In the genomic region with DNA sequence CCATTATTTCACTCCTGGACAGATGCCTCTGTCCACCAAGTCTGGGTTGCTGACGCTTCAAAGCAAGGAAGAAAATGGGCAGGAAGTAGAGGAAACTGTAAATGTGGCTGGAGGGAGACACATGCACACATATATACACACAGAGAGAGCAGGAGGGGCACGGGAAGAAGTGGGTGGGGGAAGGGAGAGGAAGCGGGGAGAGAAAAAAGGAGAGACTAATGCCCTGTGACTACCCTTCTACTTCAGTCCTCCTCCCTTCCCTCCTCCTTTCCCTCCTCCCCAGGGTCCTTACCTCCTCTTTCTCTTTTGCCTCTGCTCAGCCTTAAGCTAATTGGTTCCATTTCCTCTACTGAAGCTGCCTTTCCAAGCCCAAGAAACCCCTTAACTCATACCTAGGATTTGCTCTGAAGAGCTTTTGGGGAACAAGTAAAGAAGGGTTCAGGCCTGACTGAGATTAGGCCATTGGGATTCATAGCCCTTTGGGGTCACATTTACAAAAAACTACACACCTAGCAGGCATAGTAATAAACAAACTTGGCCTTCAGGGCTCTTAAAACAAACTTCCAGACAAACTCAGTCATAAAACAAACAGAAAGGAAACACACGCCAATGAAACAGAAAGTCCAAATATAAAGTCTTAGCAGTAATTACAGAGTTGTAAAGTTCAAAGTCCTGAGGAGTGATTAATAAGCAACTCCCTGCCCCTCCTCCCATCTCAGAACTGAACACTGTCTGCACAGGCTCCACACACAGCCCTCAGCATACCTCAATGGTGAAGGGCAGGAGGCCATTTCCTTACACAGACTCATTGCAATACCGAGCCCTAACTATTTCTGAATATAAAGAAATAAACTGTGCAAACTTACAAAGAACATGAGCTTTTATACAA, we compare ENCODE assay signal across 14 mouse cellular contexts. TPM values are rescaled to one million over a fixed set of nuclear protein-coding genes. Genes with fewer than 3 reads are reported as not detected.
DNase-seq lines count a peak whose midpoint lies in the region; ATAC-seq lines count a peak whose summit lies in the region.
"Had no signal": no experiment of that assay in that cellular context is flagged by ENCODE, and none has a peak within 500 bp of the region (broad histone marks: within the 10 kb centered on the region; RNA-seq: fewer than 3 reads in every experiment).

No protein-coding gene starts in this region.

- H3K36me3 ChIP-seq in limb, embryonic 11.5 days (ENCODE audit: control insufficient read depth, insufficient read depth, low read length): no peaks in the 10 kb centered on the region
- H3K36me3 ChIP-seq: G1E; neural tube, embryonic 13.5 days had no signal

- WGBS in limb, embryonic 11.5 days: 13% methylated on average over 5 of the region's 5 CpGs

- H3K4me2 ChIP-seq in limb, embryonic 11.5 days (ENCODE audit: low read depth, severe bottlenecking): no peak overlapping the region
- H3K4me2 ChIP-seq: hindbrain, embryonic 14.5 days; neural tube, embryonic 13.5 days had no signal

- peak; percentile 33 for DNase-seq in embryo, embryonic 11 days
- no peak for DNase-seq in embryo, embryonic 9.5 days (ENCODE audit: extremely low spot score)
- DNase-seq in embryo, embryonic 11.5 days (ENCODE audit: low read depth, low spot score): peak; percentile 22
- DNase-seq in kidney, adult 18-20 months: peak; percentile 41
- peak; percentile 64 for DNase-seq in limb, embryonic 11.5 days (ENCODE audit: low spot score)
- no peak for DNase-seq in cerebellum, postnatal 25 days
- DNase-seq in gastrocnemius, postnatal 36 days: no peak
- no peak for DNase-seq in ovary, postnatal 10 days (ENCODE audit: low spot score)
- DNase-seq: cerebellum, adult 11 months had no signal

- H3K27ac ChIP-seq in limb, embryonic 11.5 days (replicated peaks; ENCODE audit: low read depth, low read length): peak overlapping the region; percentile 75
- H3K27ac ChIP-seq: hindbrain, embryonic 14.5 days; left cerebral cortex, adult 2 months; neural tube, embryonic 13.5 days had no signal

- no peaks in the 10 kb centered on the region for H3K27me3 ChIP-seq in limb, embryonic 11.5 days (ENCODE audit: control insufficient read depth, insufficient read depth, low read length)
- H3K27me3 ChIP-seq: neural tube, embryonic 13.5 days had no signal

- no peaks in the 10 kb centered on the region for H3K9me3 ChIP-seq in limb, embryonic 11.5 days (ENCODE audit: control insufficient read depth, low read length)
- H3K9me3 ChIP-seq: G1E; neural tube, embryonic 13.5 days had no signal

- H3K9ac ChIP-seq in limb, embryonic 11.5 days (ENCODE audit: low read length): no peak overlapping the region
- H3K9ac ChIP-seq: hindbrain, embryonic 14.5 days; neural tube, embryonic 13.5 days had no signal

- H3K4me1 ChIP-seq in limb, embryonic 11.5 days (ENCODE audit: control insufficient read depth, insufficient read depth, low read length): peaks cover 3% of the 10 kb centered on the region; the same call in 1 of the 2 replicates

- intact Hi-C loops in gastrocnemius, postnatal 36 days (cut with DNase I): no loop called here

- peak; percentile 87 for ATAC-seq in limb, embryonic 11.5 days (ENCODE audit: insufficient number of reproducible peaks, low FRiP score, low TSS enrichment, low read depth)

- H3K4me3 ChIP-seq in limb, embryonic 11.5 days (ENCODE audit: low read depth, low read length): no peak overlapping the region
- H3K4me3 ChIP-seq: left cerebral cortex, adult 2 months; neural tube, embryonic 13.5 days had no signal

RNA-seq across cellular contexts. Expression of gene Tlnrd1, which starts 36.7 kb away (rescaled TPM):
- 22.2 and 27.2 TPM in 2 replicates for polyA plus RNA-seq in limb, embryonic 11.5 days (2014; fragmentation: Nextera tagmentation; extraction: Ambion mirVana)
- total RNA-seq in gastrocnemius, postnatal 36 days (2021): 1 to 10 TPM; 2.1 to 2.6 TPM

RNA-seq across cellular contexts. Expression of gene Mesd, which starts 36.8 kb away (rescaled TPM):
- polyA plus RNA-seq in limb, embryonic 11.5 days (2014; fragmentation: Nextera tagmentation; extraction: Ambion mirVana): 87.0 and 89.7 TPM in 2 replicates
- 10 to 100 TPM; 20.9 to 25.9 TPM for total RNA-seq in gastrocnemius, postnatal 36 days (2021)

RNA-seq across cellular contexts. Expression of gene Cfap161, which starts 52.8 kb away (rescaled TPM):
- polyA plus RNA-seq in limb, embryonic 11.5 days (2014; fragmentation: Nextera tagmentation; extraction: Ambion mirVana): 0.19 and 0.35 TPM in 2 replicates
- total RNA-seq in gastrocnemius, postnatal 36 days (2021): not detected
- total RNA-seq: G1E; granulocyte monocyte progenitor cell, adult 5-6 weeks had no signal
- polyA plus RNA-seq: G1E; neural tube, embryonic 13.5 days had no signal

Comparison
In these comparisons a context has a peak if more than half of its experiments do, and no peak if none do; other contexts are left out.
1. DNase-seq: peak in embryo, embryonic 11 days (single experiment), embryo, embryonic 11.5 days (single experiment), kidney, adult 18-20 months (single experiment) and limb, embryonic 11.5 days (single experiment); none in embryo, embryonic 9.5 days (single experiment), cerebellum, postnatal 25 days (0 of 2), gastrocnemius, postnatal 36 days (0 of 2) and ovary, postnatal 10 days (single experiment).